Mouse (Mus musculus) heart, embryonic 15.5 days (tissue): Measurements from ENCODE around the gene B230118H07Rik. TPM values are rescaled to one million over a fixed set of nuclear protein-coding genes. Genes with fewer than 3 reads are reported as not detected.
A peak's percentile ranks its signal among the peaks of the same experiment; 100 is the strongest.

Experiments
- ATAC-seq: fragments of 200-750 bp; cut with Nextera tagmentation; replicated peaks from 2 replicates; pipeline ENCODE4 v1.8.0; 2017; ENCODE audit warnings: low read depth, moderate TSS enrichment; ENCODE audit not compliant: insufficient number of reproducible peaks, insufficient read depth, low FRiP score
- H3K27ac ChIP-seq: fragments of 300-500 bp; sonication (generic); 2 replicates; pipeline ENCODE4 v1.5.1; 2015; ENCODE audit warnings: mild to moderate bottlenecking, inconsistent platforms
- H3K27me3 ChIP-seq: fragments of 300-500 bp; sonication (generic); 2 replicates; pipeline ENCODE4 v1.6.1; 2015; ENCODE audit warnings: inconsistent platforms
- H3K36me3 ChIP-seq: fragments of 300-500 bp; sonication (generic); 2 replicates; pipeline ENCODE4 v1.6.1; 2015; ENCODE audit warnings: mild to moderate bottlenecking, inconsistent platforms
- H3K4me1 ChIP-seq: fragments of 300-500 bp; sonication (generic); replicated peaks from 2 replicates; pipeline ENCODE4 v1.6.1; 2015; ENCODE audit warnings: inconsistent platforms
- H3K4me2 ChIP-seq: fragments of 300-500 bp; sonication (generic); 2 replicates; pipeline ENCODE4 v1.6.1; 2015; ENCODE audit warnings: inconsistent platforms, mild to moderate bottlenecking, moderate library complexity
- H3K4me3 ChIP-seq: fragments of 300-500 bp; sonication (generic); 2 replicates; pipeline ENCODE4 v1.5.1; 2015; ENCODE audit warnings: mild to moderate bottlenecking, inconsistent platforms
- H3K9ac ChIP-seq: fragments of 300-500 bp; sonication (generic); 2 replicates; pipeline ENCODE4 v1.6.1; 2015; ENCODE audit warnings: mild to moderate bottlenecking, inconsistent platforms
- H3K9me3 ChIP-seq: fragments of 300-500 bp; sonication (generic); replicated peaks from 2 replicates; pipeline ENCODE4 v1.6.1; 2016; ENCODE audit warnings: inconsistent platforms
- WGBS: fragments of 180-500 bp; shearing (Covaris S2); methylation state at CpG from one replicate; pipeline ENCODE4 v1.1.7; 2015; ENCODE audit warnings: mixed read lengths; 5-methylcytosine and 5-hydroxymethylcytosine counted together
- polyA plus RNA-seq: library from polyadenylated mRNA; unstranded; fragments of >200 nt; fragmentation: Nextera tagmentation; extraction: Ambion mirVana; gene quantifications from 2 replicates; pipeline ENCODE4 v1.2.1, GENCODE M21; 2015

B230118H07Rik gene
- polyA plus RNA-seq, 1 experiment from 2014 or later: 57.1 TPM

- H3K9me3 ChIP-seq: no peaks in the 10 kb centered on the region
- no peaks in the 10 kb centered on the region for H3K27me3 ChIP-seq
- no peak overlapping the region for H3K27ac ChIP-seq
- H3K4me1 ChIP-seq: peaks cover 9% of the 10 kb centered on the region
- H3K9ac ChIP-seq: no peak overlapping the region
- H3K4me2 ChIP-seq: no peak overlapping the region
- WGBS: 87% methylated on average over 3 of the region's 3 CpGs
- H3K4me3 ChIP-seq: no peak overlapping the region
- no peaks in the 10 kb centered on the region for H3K36me3 ChIP-seq
- no peak for ATAC-seq
Observed at GRCm38 (mm10) chr2:101610861-101611260, 38.5 kb downstream of the B230118H07Rik start.

- WGBS: 27% methylated on average over 7 of the region's 7 CpGs
- no peaks in the 10 kb centered on the region for H3K9me3 ChIP-seq
Observed at GRCm38 (mm10) chr2:101608232-101608894, 41.0 kb downstream of the B230118H07Rik start.

GRCm38 (mm10) chr2:101603099-101603498, 46.2 kb downstream of the B230118H07Rik start:
- peaks cover 11% of the 10 kb centered on the region; the same call in 1 of the 2 replicates for H3K4me1 ChIP-seq
- no peaks in the 10 kb centered on the region for H3K36me3 ChIP-seq
- H3K27ac ChIP-seq: no peak overlapping the region
- no peak overlapping the region for H3K4me3 ChIP-seq
- no peak for ATAC-seq
- 85% methylated on average over 1 of the region's 1 CpGs for WGBS
- H3K4me2 ChIP-seq: no peak overlapping the region
- H3K27me3 ChIP-seq: no peaks in the 10 kb centered on the region
- no peak overlapping the region for H3K9ac ChIP-seq
- no peaks in the 10 kb centered on the region for H3K9me3 ChIP-seq

More at GRCm38 (mm10) chr2:101608232-101608894, 41.0 kb downstream of the B230118H07Rik start:
- Histone ChIP-seq H3K36me3 (no peaks in the 10 kb centered on the region), H3K4me2 (0 out of 2 replicates have a peak overlapping the region, but pooled peaks have one; percentile 15), H3K4me1 (peaks cover 3% of the 10 kb centered on the region), H3K4me3 (no peak overlapping the region), H3K9ac (no peak overlapping the region), H3K27ac (0 out of 2 replicates have a peak overlapping the region, but pooled peaks have one; percentile 16), H3K27me3 (no peaks in the 10 kb centered on the region)
- peak; percentile 85 for ATAC-seq

GRCm38 (mm10) chr2:101600703-101601102, 48.6 kb downstream of the B230118H07Rik start:
- 37% methylated on average over 8 of the region's 8 CpGs for WGBS
- H3K9me3 ChIP-seq: no peaks in the 10 kb centered on the region
- no peaks in the 10 kb centered on the region for H3K27me3 ChIP-seq
- no peaks in the 10 kb centered on the region for H3K36me3 ChIP-seq
- H3K4me2 ChIP-seq: no peak overlapping the region
- ATAC-seq: no peak
- H3K27ac ChIP-seq: no peak overlapping the region
- H3K4me1 ChIP-seq: peaks cover 12% of the 10 kb centered on the region; the same call in 1 of the 2 replicates
- no peak overlapping the region for H3K4me3 ChIP-seq
- H3K9ac ChIP-seq: no peak overlapping the region

- ATAC-seq: no peak
- Histone ChIP-seq H3K4me3 (no peak overlapping the region), H3K9ac (no peak overlapping the region), H3K9me3 (no peaks in the 10 kb centered on the region), H3K4me2 (no peak overlapping the region), H3K36me3 (no peaks in the 10 kb centered on the region), H3K4me1 (peaks cover 12% of the 10 kb centered on the region; the same call in 1 of the 2 replicates), H3K27me3 (no peaks in the 10 kb centered on the region), H3K27ac (no peak overlapping the region)
- WGBS: 68% methylated on average over 13 of the region's 13 CpGs
Observed at GRCm38 (mm10) chr2:101598190-101599181, 50.8 kb downstream of the B230118H07Rik start.

- Histone ChIP-seq H3K4me2 (no peak overlapping the region), H3K27ac (no peak overlapping the region), H3K9me3 (no peaks in the 10 kb centered on the region), H3K4me1 (peaks cover 12% of the 10 kb centered on the region; the same call in 1 of the 2 replicates), H3K36me3 (no peaks in the 10 kb centered on the region), H3K9ac (no peak overlapping the region), H3K4me3 (no peak overlapping the region), H3K27me3 (no peaks in the 10 kb centered on the region)
- no peak for ATAC-seq
Observed at GRCm38 (mm10) chr2:101597186-101597585, 52.1 kb downstream of the B230118H07Rik start.

GRCm38 (mm10) chr2:101594681-101595080, 54.7 kb downstream of the B230118H07Rik start:
- ATAC-seq: no peak
- H3K27ac ChIP-seq: no peak overlapping the region
- H3K27me3 ChIP-seq: no peaks in the 10 kb centered on the region
- no peaks in the 10 kb centered on the region for H3K9me3 ChIP-seq
- peaks cover 9% of the 10 kb centered on the region; the same call in 1 of the 2 replicates for H3K4me1 ChIP-seq
- H3K4me2 ChIP-seq: no peak overlapping the region
- 82% methylated on average over 5 of the region's 5 CpGs for WGBS
- no peak overlapping the region for H3K4me3 ChIP-seq
- H3K36me3 ChIP-seq: no peaks in the 10 kb centered on the region
- H3K9ac ChIP-seq: no peak overlapping the region

GRCm38 (mm10) chr2:101592886-101593285, 56.4 kb downstream of the B230118H07Rik start:
- Histone ChIP-seq H3K27me3 (no peaks in the 10 kb centered on the region), H3K4me3 (no peak overlapping the region), H3K9me3 (no peaks in the 10 kb centered on the region), H3K4me2 (no peak overlapping the region), H3K4me1 (no peaks in the 10 kb centered on the region), H3K9ac (no peak overlapping the region), H3K27ac (no peak overlapping the region), H3K36me3 (no peaks in the 10 kb centered on the region)
- WGBS: 78% methylated on average over 8 of the region's 8 CpGs
- no peak for ATAC-seq

- Histone ChIP-seq H3K9me3 (no peaks in the 10 kb centered on the region), H3K36me3 (no peaks in the 10 kb centered on the region), H3K27me3 (no peaks in the 10 kb centered on the region), H3K4me3 (no peak overlapping the region), H3K27ac (no peak overlapping the region), H3K9ac (no peak overlapping the region), H3K4me1 (no peaks in the 10 kb centered on the region), H3K4me2 (no peak overlapping the region)
- 47% methylated on average over 10 of the region's 10 CpGs for WGBS
- no peak for ATAC-seq
Observed at GRCm38 (mm10) chr2:101592023-101592841, 57.1 kb downstream of the B230118H07Rik start.

- WGBS: 58% methylated on average over 8 of the region's 8 CpGs
- Histone ChIP-seq H3K4me2 (no peak overlapping the region), H3K36me3 (no peaks in the 10 kb centered on the region), H3K27me3 (no peaks in the 10 kb centered on the region), H3K27ac (no peak overlapping the region), H3K9ac (no peak overlapping the region), H3K4me3 (no peak overlapping the region), H3K4me1 (no peaks in the 10 kb centered on the region), H3K9me3 (no peaks in the 10 kb centered on the region)
- no peak for ATAC-seq
Observed at GRCm38 (mm10) chr2:101591356-101591755, 58.0 kb downstream of the B230118H07Rik start.

GRCm38 (mm10) chr2:101581418-101581817, 67.9 kb downstream of the B230118H07Rik start:
- 71% methylated on average over 3 of the region's 3 CpGs for WGBS
- Histone ChIP-seq H3K4me2 (no peak overlapping the region), H3K9me3 (no peaks in the 10 kb centered on the region), H3K9ac (no peak overlapping the region), H3K4me1 (no peaks in the 10 kb centered on the region), H3K36me3 (no peaks in the 10 kb centered on the region; the same call in 1 of the 2 replicates), H3K27me3 (no peaks in the 10 kb centered on the region), H3K4me3 (no peak overlapping the region), H3K27ac (no peak overlapping the region; the same call in 1 of the 2 replicates)
- ATAC-seq: no peak
